Mouse (Mus musculus) retina, embryonic 14.5 days (tissue): Measurements from ENCODE around the gene Rnf32.

Experiments used
- DNase-seq: peaks from one replicate; pipeline ENCODE4 v3.0.0-alpha.2; 2015; ENCODE audit warnings: low spot score

The Rnf32 gene

GRCm38 (mm10) chr5:29195570-29196263 is at the start of gene Rnf32:
Gene Rnf32 (plus strand): TSS chr5:29195992.
- peak; percentile 92 for DNase-seq

DNA sequence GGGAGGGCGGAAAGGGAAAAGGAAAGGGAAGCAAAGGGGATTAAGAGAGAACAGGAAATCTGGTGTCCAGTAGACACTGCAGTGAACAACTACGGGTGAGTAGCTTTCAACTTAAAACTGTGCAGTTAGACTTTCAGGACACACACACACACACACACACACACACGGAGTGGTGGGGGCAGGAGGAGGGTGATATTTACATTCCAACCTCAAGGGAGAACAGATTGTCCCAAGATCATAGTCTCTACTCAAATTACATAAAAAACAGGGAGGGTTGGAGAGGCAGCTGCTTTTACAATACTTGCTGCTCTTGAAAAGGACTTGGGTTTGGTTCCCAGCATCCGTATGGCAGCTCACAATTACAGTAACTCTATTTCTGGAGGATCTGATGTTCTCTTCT is 45.6 kb upstream of the Rnf32 start:
- no peak for DNase-seq

DNA sequence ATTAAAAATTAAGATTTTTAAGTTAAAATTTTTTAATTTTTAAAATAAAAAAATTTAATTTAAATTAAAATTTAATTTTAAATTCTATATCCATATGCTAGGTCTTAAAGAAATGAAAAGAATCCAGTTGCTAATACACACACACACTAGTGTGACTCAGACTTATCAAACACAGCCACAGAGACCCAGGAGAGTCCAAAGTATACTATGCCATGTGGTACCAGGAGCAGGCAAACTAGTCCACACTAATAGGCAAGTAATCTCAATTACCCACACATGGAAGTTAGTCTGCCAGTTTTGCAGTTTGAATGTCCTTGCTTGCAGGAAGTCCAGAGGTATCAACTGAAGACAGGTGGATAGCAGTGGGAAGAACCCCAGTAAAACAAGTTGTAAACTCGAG is 35.9 kb upstream of the Rnf32 start:
- DNase-seq: no peak

DNA sequence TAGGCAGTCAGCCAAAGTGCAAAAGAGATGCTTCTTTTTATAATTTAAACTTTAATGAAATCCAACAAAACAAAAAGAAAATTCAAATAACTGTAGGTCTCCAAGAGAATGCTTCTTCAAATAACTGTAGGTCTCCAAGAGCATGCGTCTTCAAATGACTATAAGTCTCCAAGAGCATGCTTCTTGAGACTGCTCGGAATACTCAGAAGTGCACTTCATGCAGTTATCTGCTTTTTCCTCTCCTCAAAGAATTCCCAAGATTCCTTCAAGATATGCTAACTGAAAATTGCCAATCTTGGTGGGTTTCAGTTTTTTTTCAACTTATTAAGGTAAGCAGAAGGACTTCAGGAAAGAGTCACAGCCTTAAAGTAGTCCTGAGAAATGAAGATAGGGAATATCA is 28.8 kb upstream of the Rnf32 start:
- DNase-seq: no peak

DNA sequence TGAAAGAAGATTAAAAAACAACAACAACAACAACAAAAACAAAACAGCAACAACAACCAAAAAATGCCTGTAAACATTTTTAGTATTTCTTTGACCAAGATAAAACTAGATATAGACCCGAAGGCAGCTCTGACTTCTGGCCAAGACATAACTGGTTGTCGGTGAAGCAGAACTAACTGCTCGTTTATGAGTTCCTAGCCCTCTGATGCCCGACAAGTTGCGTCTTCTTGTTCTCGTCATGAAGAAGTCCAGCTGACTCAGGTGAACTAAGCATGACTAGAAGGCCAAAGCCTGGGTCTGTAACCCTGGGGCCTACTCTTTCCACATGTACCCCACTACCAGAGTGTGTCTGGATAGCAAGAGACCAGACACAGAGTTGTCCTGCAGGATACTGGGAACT is 25.6 kb upstream of the Rnf32 start:
- no peak for DNase-seq

DNA sequence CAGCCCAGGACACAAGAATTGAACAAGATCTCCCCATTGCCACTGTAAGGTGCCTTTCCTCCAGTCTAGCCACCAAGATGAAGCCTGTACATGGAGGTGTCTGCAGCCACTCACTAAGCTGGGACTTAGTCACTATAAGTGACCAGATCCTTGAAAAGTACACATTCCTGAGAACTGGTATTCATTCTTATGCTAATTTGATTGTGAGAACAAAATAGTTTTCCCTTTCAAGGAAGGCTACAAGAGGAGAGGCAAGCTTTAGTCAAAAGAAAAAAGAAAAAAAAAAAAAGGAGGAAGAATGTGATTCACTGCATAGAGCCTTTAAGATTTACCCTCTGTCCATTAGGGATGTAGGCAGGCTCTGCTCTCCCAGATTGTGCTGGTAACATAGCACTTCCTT is 24.6 kb upstream of the Rnf32 start:
- no peak for DNase-seq

DNA sequence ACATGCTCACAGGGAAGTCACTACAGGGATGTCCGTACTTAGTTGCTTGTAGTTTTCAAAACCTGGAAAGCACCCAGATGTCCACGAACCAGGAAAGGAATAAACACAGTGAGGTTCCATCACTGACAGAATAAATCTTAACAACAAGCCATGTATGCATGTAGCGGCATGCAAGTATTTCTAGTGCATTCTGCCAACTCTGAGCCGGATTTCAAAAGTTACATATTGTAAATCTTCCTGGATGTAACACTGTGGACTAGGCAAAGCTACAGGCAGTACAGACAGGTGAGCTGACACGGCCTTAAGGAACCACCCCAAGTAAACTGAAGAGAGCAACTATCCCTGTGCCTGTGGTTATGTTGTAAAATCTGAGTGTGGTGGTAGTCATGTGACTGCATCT is 9.0 kb upstream of the Rnf32 start:
- no peak for DNase-seq

GRCm38 (mm10) chr5:29195231-29195569 is 592 bp upstream of the Rnf32 start:
- DNase-seq: no peak

- no peak for DNase-seq
These were observed 469 bp downstream of the Rnf32 start for GRCm38 (mm10) chr5:29196264-29196658.

DNA sequence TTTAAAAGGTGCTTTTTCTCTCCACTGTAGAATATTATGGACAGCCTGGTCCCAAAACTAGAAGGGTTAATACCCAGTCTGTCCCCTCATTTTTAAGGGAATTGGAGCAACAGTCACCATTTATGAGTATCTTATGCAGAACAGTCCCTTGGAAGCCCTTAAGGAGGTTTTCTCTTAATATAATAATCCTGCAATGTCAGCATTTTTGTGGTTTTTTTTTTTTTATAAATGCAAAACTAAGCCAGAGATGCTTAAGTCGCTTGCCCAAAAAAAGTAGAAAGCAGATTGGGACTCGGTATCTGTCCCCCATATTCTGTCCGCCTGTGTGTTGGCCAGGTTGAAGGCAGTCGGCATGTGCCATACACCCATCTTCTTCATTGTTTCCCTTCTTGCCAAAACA is 1.4 kb downstream of the Rnf32 start:
- no peak for DNase-seq

DNA sequence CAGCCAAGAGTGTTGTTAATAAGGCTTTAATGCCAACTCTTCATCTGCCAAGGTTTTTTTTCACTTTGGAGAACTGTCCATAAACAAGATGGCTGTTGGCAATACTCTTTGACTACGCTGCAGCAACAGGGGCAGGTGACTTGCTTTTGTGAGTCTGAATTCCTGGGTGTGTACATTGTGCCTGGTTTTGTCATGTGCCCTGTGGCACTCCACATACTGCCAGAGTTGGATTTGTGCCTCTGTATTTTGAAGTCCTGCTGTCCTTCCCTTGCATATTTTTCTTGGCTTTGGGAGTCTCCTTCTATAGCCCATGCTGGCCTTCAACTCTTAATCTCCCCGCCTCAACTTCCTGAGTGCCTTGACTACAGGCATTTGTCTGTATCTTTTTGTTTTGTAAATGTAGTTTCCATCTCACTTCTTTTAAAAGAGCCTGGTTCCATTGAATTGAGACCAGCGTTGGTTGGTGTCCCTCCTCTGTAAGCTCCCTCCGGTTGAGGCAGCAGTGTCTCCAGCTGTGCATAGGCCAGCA is 3.2 kb downstream of the Rnf32 start:
- no peak for DNase-seq

DNA sequence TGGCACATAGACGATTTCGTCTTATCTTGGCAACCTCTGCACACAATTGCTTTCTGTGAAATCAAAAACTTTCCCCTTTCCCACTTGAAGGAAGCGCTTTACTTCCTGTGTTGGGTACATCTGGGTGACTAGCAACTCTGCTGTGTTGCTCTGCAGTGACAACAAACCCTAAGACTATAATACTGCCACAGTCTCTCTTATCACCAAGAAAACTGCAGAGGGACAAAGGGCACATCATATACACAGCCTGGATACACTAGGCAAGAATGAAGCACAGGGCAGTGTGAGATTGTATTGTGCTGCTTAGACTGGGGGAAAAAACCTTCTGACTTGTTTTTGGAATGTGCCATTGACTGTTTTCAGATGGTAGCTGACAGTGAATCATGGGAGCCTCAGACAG is 4.1 kb downstream of the Rnf32 start:
- DNase-seq: no peak

- DNase-seq: no peak
These were observed 9.9 kb downstream of the Rnf32 start for GRCm38 (mm10) chr5:29205690-29206089.

GRCm38 (mm10) chr5:29211980-29212555 is 16.3 kb downstream of the Rnf32 start:
- DNase-seq: no peak

- no peak for DNase-seq
These were observed 22.2 kb downstream of the Rnf32 start for GRCm38 (mm10) chr5:29217997-29218396.

GRCm38 (mm10) chr5:29224089-29224488 is 28.3 kb downstream of the Rnf32 start:
- no peak for DNase-seq

- DNase-seq: no peak
These were observed 34.7 kb downstream of the Rnf32 start for GRCm38 (mm10) chr5:29230481-29230880.

GRCm38 (mm10) chr5:29238379-29238778 is 42.6 kb downstream of the Rnf32 start:
- DNase-seq: no peak

DNA sequence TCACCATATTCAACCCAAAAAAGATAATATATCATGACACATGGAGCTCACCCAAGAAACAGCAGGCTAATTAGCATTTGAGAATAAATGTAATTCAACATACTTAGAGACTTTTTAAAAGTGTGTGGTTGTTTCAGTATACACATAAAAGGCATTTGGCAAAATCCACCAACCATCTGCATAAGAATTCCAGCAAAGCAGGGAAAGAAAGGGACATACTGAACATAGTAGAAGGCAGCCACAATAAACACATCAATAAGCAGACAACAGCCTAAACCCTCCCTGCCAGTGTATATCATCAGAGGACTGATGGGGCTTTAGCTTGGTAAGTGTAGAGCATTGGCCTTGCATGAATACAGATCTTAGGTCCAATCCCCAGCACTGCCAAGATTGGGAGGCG is 49.0 kb downstream of the Rnf32 start:
- no peak for DNase-seq

DNA sequence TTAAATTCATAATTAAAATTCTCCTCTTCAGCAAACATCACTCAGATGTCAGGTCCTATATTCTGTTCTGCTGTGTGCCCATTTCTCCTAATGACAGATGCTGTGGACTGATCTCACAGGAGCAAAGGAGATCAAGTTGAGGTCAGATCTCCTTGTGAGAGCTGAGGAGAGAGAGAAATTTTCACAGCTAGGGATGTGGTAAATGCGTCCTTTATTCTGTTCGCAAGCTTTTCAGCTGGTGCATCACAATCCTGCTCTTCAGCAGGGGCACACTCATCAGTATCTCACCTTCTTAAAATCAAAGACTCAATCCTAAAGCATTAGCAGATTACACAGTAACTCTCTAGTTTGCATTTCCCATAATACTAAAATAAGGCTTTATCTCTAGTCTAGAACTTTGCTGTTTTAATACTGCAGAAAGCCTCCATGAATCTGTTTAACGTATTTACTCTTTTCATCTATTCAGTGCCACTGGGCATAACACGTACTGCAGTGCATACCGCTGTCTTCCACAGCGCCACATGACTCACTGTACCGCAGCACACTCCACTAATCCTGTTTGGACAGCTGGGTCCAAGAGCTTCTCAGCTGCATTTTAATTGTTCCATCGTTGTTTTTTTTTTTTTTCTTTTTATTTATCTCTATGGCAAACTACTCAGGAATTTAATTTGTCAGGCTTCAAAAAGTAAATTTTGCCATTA is 55.2 kb downstream of the Rnf32 start:
- DNase-seq: peak; percentile 29

DNA sequence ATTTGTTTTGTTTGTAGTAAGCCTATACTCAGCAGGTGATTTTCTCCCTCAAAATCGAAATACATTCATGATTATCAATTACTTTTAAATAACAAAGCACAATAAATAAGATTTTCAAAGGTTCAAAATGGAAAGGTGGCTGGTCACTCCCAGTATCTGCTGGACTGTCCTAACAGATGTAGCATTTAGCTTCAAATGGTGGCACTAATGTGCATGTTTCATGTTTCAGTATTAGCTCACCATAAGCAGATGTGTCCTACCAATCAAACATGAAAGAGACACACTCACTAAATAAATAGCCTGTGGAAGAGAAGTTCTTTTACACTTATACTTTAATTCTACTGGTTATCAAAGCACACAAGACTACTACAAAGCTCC is 55.7 kb downstream of the Rnf32 start:
- DNase-seq: no peak

DNA sequence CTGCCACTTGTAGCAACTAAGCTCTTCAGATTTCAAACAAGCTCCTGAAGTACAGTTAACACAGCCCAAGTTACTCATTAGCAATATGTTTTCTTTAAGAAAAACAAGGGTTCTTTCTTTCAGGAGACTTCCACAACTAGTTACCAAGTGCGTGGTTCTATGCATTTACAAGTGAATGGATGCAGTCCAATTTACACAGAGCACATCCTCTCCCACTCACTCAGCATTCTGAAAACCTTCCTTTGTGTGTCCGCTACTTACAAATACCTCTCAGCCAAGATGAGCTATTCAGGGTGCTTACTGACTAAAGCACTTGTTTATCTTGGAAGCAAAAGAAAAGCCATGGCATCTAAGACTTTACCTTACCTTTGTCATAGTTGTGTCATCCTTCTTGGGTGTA is 58.1 kb downstream of the Rnf32 start:
- no peak for DNase-seq

DNA sequence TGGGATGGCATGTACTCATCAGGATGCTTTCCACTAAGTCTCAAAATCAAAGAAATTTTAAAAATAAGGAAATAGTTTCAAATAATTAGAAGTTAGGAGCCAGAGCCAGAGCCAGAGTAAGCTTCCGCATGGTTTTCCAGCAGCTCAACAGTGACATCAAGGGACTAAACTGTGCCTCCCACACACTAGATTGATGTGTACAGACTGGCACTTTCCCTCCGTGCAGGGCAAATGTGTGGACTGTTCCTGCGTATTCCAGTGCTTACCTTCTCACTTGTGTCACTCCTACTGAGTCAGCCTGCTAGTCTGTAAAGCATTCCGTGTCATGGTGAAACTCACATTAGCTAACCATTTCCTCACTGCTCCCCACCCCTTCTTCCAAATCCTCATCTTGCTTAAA is 75.1 kb downstream of the Rnf32 start:
- DNase-seq: no peak

GRCm38 (mm10) chr5:29273426-29273825 is 77.6 kb downstream of the Rnf32 start:
- DNase-seq: no peak
